Mouse (Mus musculus): ENCODE data around the gene Hrk. TPM values are rescaled to one million over a fixed set of nuclear protein-coding genes. Genes with fewer than 3 reads are reported as not detected.

The Hrk gene
- polyA plus RNA-seq, 1 experiment, result not detected

GRCm38 (mm10) chr5:118174310-118175009 lies 10.0 kb downstream of the Hrk start:
- H3K4me1 ChIP-seq (ENCODE audit: control insufficient read depth, insufficient read depth, insufficient read length, low read length), result 0 out of 2 replicates have a peak, but pooled peaks cover 2% of the 10 kb centered on the region
- no peak overlapping the region for H3K4me3 ChIP-seq (ENCODE audit: insufficient read depth, low read depth, low read length)
- no peak overlapping the region for H3K27ac ChIP-seq (replicated peaks; ENCODE audit: low read depth, low read length)

GRCm38 (mm10) chr5:118175137-118175536 lies 10.7 kb downstream of the Hrk start:
- H3K27ac ChIP-seq (replicated peaks; ENCODE audit: low read depth, low read length), result no peak overlapping the region
- 0 out of 2 replicates have a peak, but pooled peaks cover 2% of the 10 kb centered on the region for H3K4me1 ChIP-seq (ENCODE audit: control insufficient read depth, insufficient read depth, insufficient read length, low read length)
- H3K4me3 ChIP-seq (ENCODE audit: insufficient read depth, low read depth, low read length), result no peak overlapping the region

GRCm38 (mm10) chr5:118177640-118178039 lies 13.2 kb downstream of the Hrk start:
- Histone ChIP-seq H3K4me1 (ENCODE audit: control insufficient read depth, insufficient read depth, insufficient read length, low read length) (no peaks in the 10 kb centered on the region), H3K27ac (replicated peaks; ENCODE audit: low read depth, low read length) (no peak overlapping the region), H3K4me3 (ENCODE audit: insufficient read depth, low read depth, low read length) (no peak overlapping the region)

- Histone ChIP-seq H3K4me1 (ENCODE audit: control insufficient read depth, insufficient read depth, insufficient read length, low read length) (peaks cover 2% of the 10 kb centered on the region; the same call in 1 of the 2 replicates), H3K4me3 (ENCODE audit: insufficient read depth, low read depth, low read length) (no peak overlapping the region), H3K27ac (replicated peaks; ENCODE audit: low read depth, low read length) (no peak overlapping the region)
Observed at GRCm38 (mm10) chr5:118186903-118187633, 22.6 kb downstream of the Hrk start.

GRCm38 (mm10) chr5:118188356-118188755 lies 23.9 kb downstream of the Hrk start:
- Histone ChIP-seq H3K4me3 (ENCODE audit: insufficient read depth, low read depth, low read length) (no peak overlapping the region), H3K27ac (replicated peaks; ENCODE audit: low read depth, low read length) (no peak overlapping the region), H3K4me1 (ENCODE audit: control insufficient read depth, insufficient read depth, insufficient read length, low read length) (peaks cover 2% of the 10 kb centered on the region; the same call in 1 of the 2 replicates)

- Histone ChIP-seq H3K4me3 (ENCODE audit: insufficient read depth, low read depth, low read length) (no peak overlapping the region), H3K27ac (replicated peaks; ENCODE audit: low read depth, low read length) (no peak overlapping the region), H3K4me1 (ENCODE audit: control insufficient read depth, insufficient read depth, insufficient read length, low read length) (peaks cover 2% of the 10 kb centered on the region; the same call in 1 of the 2 replicates)
Observed at GRCm38 (mm10) chr5:118190491-118190890, 26.0 kb downstream of the Hrk start.

GRCm38 (mm10) chr5:118192221-118192620 lies 27.8 kb downstream of the Hrk start:
- Histone ChIP-seq H3K27ac (replicated peaks; ENCODE audit: low read depth, low read length) (no peak overlapping the region), H3K4me3 (ENCODE audit: insufficient read depth, low read depth, low read length) (no peak overlapping the region), H3K4me1 (ENCODE audit: control insufficient read depth, insufficient read depth, insufficient read length, low read length) (no peaks in the 10 kb centered on the region)

DNA sequence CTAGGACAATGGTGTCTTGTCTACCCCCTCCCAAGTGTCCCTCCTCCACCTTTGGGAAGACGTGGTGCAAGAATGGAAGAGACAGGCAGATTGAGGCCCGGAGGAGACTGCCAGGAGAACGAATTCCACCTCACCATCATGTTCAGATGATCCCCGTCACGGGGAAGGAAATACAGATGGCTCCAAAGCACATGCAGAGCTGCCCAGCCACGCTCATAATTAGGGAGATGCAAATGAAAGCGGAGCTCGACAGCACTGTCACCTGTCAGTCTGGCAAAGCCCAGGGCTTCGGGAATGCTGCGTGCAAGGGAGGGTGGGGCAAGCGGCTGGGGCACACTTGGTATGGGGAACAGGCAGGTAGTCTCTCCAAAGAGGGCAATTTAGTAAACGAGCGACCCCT lies 33.0 kb downstream of the Hrk start:
- no peak overlapping the region for H3K4me3 ChIP-seq (ENCODE audit: insufficient read depth, low read depth, low read length)
- H3K4me1 ChIP-seq (ENCODE audit: control insufficient read depth, insufficient read depth, insufficient read length, low read length), result no peaks in the 10 kb centered on the region
- no peak overlapping the region for H3K27ac ChIP-seq (replicated peaks; ENCODE audit: low read depth, low read length)

GRCm38 (mm10) chr5:118199670-118200069 lies 35.2 kb downstream of the Hrk start:
- Histone ChIP-seq H3K4me1 (ENCODE audit: control insufficient read depth, insufficient read depth, insufficient read length, low read length) (no peaks in the 10 kb centered on the region), H3K27ac (replicated peaks; ENCODE audit: low read depth, low read length) (no peak overlapping the region), H3K4me3 (ENCODE audit: insufficient read depth, low read depth, low read length) (no peak overlapping the region)

- H3K4me1 ChIP-seq (ENCODE audit: control insufficient read depth, insufficient read depth, insufficient read length, low read length), result no peaks in the 10 kb centered on the region
- no peak overlapping the region for H3K4me3 ChIP-seq (ENCODE audit: insufficient read depth, low read depth, low read length)
- H3K27ac ChIP-seq (replicated peaks; ENCODE audit: low read depth, low read length), result no peak overlapping the region
Observed at GRCm38 (mm10) chr5:118204675-118205440, 40.4 kb downstream of the Hrk start.

DNA sequence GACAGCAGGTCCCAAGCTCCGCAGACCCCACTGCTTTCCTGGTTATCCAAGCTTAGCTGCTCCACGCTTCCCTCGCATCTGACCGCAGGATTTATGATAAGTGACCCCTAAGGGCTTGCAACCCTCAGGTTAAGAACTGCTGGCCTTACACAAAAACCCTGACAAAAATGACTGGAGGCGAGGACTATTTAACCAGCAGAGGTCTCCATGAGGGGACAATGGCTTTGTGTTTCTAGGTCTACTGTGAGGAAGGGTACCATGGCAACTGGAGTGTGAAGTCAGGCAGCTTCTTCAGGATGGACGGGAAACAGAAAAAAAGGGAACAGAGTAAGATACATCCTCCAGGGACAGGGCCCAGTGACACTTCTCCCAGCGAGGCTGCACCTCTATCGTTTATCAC lies 41.4 kb downstream of the Hrk start:
- H3K27ac ChIP-seq (replicated peaks; ENCODE audit: low read depth, low read length), result no peak overlapping the region
- no peaks in the 10 kb centered on the region for H3K4me1 ChIP-seq (ENCODE audit: control insufficient read depth, insufficient read depth, insufficient read length, low read length)
- H3K4me3 ChIP-seq (ENCODE audit: insufficient read depth, low read depth, low read length), result no peak overlapping the region

DNA sequence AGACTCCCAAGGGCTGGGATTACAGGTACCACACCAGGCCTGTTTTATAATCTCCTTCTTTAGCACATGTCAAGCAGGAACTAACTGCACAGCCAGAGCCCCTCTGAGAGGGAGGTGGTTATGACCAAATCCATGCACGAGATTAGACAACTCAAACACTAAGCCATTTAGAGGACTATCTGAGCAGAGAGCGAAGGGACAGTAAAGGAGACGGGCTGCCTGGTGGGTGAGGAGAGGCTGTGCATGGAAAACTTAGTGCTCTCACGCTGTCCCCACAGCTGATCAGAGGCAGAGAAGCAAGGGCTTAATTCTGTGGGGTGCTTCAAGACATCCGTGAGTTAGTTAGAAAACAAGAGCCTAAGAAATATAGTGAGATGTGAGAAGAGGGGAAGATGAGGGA lies 49.6 kb downstream of the Hrk start:
- H3K4me3 ChIP-seq (ENCODE audit: insufficient read depth, low read depth, low read length), result no peak overlapping the region
- no peaks in the 10 kb centered on the region for H3K4me1 ChIP-seq (ENCODE audit: control insufficient read depth, insufficient read depth, insufficient read length, low read length)
- no peak overlapping the region for H3K27ac ChIP-seq (replicated peaks; ENCODE audit: low read depth, low read length)

GRCm38 (mm10) chr5:118214418-118215154 lies 50.1 kb downstream of the Hrk start:
- no peak overlapping the region for H3K27ac ChIP-seq (replicated peaks; ENCODE audit: low read depth, low read length)
- no peak overlapping the region for H3K4me3 ChIP-seq (ENCODE audit: insufficient read depth, low read depth, low read length)
- no peaks in the 10 kb centered on the region for H3K4me1 ChIP-seq (ENCODE audit: control insufficient read depth, insufficient read depth, insufficient read length, low read length)

DNA sequence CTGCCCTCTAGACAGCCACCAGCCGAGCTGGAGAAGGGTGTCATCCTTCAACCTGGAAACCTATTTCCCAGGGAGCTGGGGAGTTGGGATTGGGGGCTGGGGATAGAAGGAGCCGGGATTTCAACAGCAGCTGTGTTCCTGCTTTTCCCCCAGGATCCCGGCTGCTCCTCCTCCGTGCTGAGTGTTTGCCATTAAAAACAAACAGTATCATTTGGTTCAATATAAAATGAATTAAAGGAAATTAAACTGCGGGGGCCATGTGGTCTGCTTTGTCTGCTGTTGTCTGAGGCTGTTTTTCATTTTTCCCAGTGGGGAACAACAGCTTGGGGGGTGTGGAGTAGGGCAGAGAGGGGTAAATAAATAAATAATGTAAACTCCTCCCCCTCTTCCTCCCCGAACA lies 53.0 kb downstream of the Hrk start:
- Histone ChIP-seq H3K4me1 (ENCODE audit: control insufficient read depth, insufficient read depth, insufficient read length, low read length) (no peaks in the 10 kb centered on the region), H3K27ac (replicated peaks; ENCODE audit: low read depth, low read length) (no peak overlapping the region), H3K4me3 (ENCODE audit: insufficient read depth, low read depth, low read length) (no peak overlapping the region)

Measured in brown adipose tissue, adult 24 weeks (tissue).